17 mouse cellular contexts compared by ENCODE assay signal in the genomic region with DNA sequence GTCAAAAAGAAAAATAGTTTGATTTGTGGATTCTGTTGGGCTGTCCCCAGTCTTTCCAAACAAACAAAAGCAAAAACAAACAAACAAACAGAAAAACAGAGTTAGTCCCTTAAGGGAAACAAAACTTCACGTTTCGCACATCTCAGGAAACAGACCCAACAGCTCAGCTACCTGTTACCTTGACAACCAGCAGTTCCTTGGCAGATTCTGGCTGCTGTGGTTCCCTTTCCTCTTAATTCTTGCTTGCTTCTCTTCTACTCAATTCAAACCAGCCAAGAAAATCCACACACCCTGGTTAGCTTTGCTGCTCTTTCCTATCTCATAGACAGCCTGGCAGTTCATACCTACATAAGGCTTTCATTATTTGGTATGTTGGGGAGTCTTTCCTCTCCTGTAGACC.
"Had no signal": no experiment of that assay in that cellular context is flagged by ENCODE, and none has a peak within 500 bp of the region (broad histone marks: within the 10 kb centered on the region; RNA-seq: fewer than 3 reads in every experiment).

No protein-coding gene starts in this region.

- DNase-seq: kidney, postnatal 14 days; kidney, postnatal 4 days; left cerebral cortex, postnatal 4 days; liver, postnatal 0 days; lung, embryonic 14.5 days; thymus, adult 2 months; thymus, postnatal 14 days; thymus, postnatal 4 days had no signal

- H3K4me2 ChIP-seq: limb, embryonic 12.5 days; limb, embryonic 15.5 days; liver, embryonic 11.5 days; lung, embryonic 14.5 days; midbrain, embryonic 12.5 days; midbrain, embryonic 15.5 days had no signal

- ATAC-seq: liver, postnatal 0 days; lung, postnatal 0 days; midbrain, embryonic 15.5 days had no signal

- H3K9ac ChIP-seq: limb, embryonic 12.5 days; limb, embryonic 15.5 days; liver, embryonic 14.5 days; liver, postnatal 0 days; lung, embryonic 14.5 days; midbrain, embryonic 12.5 days; midbrain, embryonic 15.5 days had no signal

- H3K4me3 ChIP-seq: limb, embryonic 12.5 days; limb, embryonic 15.5 days; midbrain, embryonic 12.5 days; midbrain, embryonic 15.5 days had no signal

- H3K4me1 ChIP-seq: limb, embryonic 12.5 days; limb, embryonic 15.5 days; midbrain, embryonic 12.5 days; midbrain, embryonic 15.5 days had no signal

- H3K36me3 ChIP-seq: limb, embryonic 12.5 days; limb, embryonic 15.5 days; midbrain, embryonic 12.5 days; midbrain, embryonic 15.5 days had no signal

- H3K27ac ChIP-seq: limb, embryonic 12.5 days; limb, embryonic 15.5 days; liver, embryonic 14.5 days; macrophage; midbrain, embryonic 12.5 days; midbrain, embryonic 15.5 days; stomach, postnatal 0 days had no signal

- H3K9me3 ChIP-seq: limb, embryonic 12.5 days; limb, embryonic 15.5 days; midbrain, embryonic 12.5 days; midbrain, embryonic 15.5 days had no signal

- H3K27me3 ChIP-seq: limb, embryonic 12.5 days; limb, embryonic 15.5 days; midbrain, embryonic 12.5 days; midbrain, embryonic 15.5 days had no signal
